Mouse (Mus musculus): Measurements from ENCODE around the gene Aco2. TPM values are rescaled to one million over a fixed set of nuclear protein-coding genes. Genes with fewer than 3 reads are reported as not detected.

Aco2 gene
- polyA plus RNA-seq (2015; fragmentation: Nextera tagmentation; extraction: Ambion mirVana), result 282 and 287 TPM in 2 replicates

DNA sequence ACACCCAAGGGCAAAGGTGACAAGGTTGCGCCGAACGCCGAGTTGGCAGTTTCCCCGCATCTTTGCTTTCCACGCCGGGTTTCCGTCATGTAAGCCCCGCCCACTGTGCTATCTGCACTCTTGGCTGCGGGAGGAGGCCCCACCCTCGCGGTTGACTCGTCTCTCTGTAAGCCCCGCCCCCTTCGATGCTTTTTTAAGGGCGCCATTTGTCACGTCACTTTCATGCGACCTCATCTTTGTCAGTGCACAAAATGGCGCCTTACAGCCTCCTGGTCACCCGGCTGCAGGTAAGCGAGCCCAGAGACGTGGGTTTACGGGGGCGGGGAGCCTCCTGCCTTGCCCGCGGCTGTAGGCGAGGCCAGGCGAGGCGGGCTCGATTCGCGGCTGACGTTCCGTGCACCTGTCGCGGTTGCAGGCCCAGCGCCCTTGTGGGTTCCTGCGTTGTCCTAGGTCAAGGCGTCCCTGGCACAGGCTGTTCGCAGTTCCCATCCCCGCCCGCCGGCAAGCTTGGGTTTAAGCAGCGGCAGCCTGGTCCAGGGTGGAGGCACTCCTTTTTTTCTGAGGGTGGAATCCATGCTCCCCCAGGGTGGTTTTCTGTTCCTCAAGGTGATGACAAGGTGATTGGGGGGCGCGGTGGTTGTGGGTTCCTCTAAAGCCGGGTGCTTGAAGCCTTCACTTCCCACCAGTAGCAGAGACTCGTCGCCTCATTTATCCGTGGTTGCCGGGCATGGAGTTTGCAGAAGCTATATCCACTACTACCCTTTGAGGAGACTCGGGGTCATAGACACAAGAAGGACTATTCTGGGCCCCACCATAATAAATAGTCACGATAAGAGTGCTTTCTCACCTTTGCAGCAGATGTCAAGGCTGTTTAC is at the start of gene Aco2:
TSS of gene Aco2 (plus strand) at position 48 of the 875 bp plus-strand sequence.
- Histone ChIP-seq H3K4me2 (peak within 1 kb of the TSS; percentile 73), H3K36me3 (peaks cover 31% of the 10 kb centered on the region), H3K4me3 (peak within 1 kb of the TSS; percentile 87), H3K4me1 (replicated peaks) (peaks cover 39% of the 10 kb centered on the region), H3K9me3 (no peaks in the 10 kb centered on the region), H3K27me3 (no peaks in the 10 kb centered on the region), H3K9ac (peak within 1 kb of the TSS; percentile 88), H3K27ac (replicated peaks) (peak within 1 kb of the TSS; percentile 98)
- WGBS, result under 1% methylated on average over 53 of the region's 53 CpGs
- peak; percentile 82 for ATAC-seq (ENCODE audit: low FRiP score, low read depth)

- Histone ChIP-seq H3K4me2 (no peak overlapping the region), H3K36me3 (peaks cover 71% of the 10 kb centered on the region), H3K9ac (no peak overlapping the region), H3K9me3 (no peaks in the 10 kb centered on the region), H3K27ac (replicated peaks) (no peak overlapping the region), H3K4me1 (replicated peaks) (no peaks in the 10 kb centered on the region), H3K27me3 (no peaks in the 10 kb centered on the region), H3K4me3 (no peak overlapping the region)
- whole genome bisulfite sequencing, result 90% methylated on average over 3 of the region's 3 CpGs
- ATAC-seq (ENCODE audit: low FRiP score, low read depth), result no peak
Measured at GRCm38 (mm10) chr15:81822631-81823030, 49.5 kb upstream of the Aco2 start.

DNA sequence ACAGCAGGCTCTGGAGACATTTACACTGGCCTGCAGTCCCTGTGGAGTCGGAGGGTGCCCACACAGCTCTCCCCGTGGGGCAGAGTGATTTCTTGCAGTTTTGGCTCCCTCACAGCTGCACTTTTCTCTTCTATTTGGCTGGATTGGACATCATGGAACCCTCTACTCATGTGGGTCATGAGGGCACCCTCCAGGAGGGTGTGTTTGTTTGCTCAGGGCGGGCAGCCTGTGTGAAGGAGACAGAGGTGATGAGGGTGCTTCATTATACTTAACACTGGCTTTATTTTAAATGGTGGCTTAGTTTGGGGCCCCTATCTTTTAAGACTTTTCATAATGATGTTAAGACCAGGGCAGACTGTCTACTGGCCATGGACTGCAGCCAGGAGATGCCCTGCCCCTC is 47.3 kb upstream of the Aco2 start:
- Histone ChIP-seq H3K4me1 (replicated peaks) (no peaks in the 10 kb centered on the region), H3K27me3 (no peaks in the 10 kb centered on the region), H3K4me2 (no peak overlapping the region), H3K36me3 (peaks cover 60% of the 10 kb centered on the region), H3K9me3 (no peaks in the 10 kb centered on the region), H3K4me3 (no peak overlapping the region), H3K9ac (no peak overlapping the region), H3K27ac (replicated peaks) (no peak overlapping the region)
- no peak for ATAC-seq (ENCODE audit: low FRiP score, low read depth)
- WGBS, result 86% methylated on average over 3 of the region's 3 CpGs

- Histone ChIP-seq H3K27ac (replicated peaks) (no peak overlapping the region), H3K4me2 (no peak overlapping the region), H3K9ac (no peak overlapping the region), H3K4me3 (no peak overlapping the region), H3K4me1 (replicated peaks) (peaks cover 8% of the 10 kb centered on the region; the same call in 1 of the 2 replicates), H3K9me3 (no peaks in the 10 kb centered on the region), H3K36me3 (peaks cover 29% of the 10 kb centered on the region), H3K27me3 (no peaks in the 10 kb centered on the region)
- WGBS, result 91% methylated on average over 7 of the region's 7 CpGs
- no peak for ATAC-seq (ENCODE audit: low FRiP score, low read depth)
Measured at GRCm38 (mm10) chr15:81828426-81829207, 43.5 kb upstream of the Aco2 start.

DNA sequence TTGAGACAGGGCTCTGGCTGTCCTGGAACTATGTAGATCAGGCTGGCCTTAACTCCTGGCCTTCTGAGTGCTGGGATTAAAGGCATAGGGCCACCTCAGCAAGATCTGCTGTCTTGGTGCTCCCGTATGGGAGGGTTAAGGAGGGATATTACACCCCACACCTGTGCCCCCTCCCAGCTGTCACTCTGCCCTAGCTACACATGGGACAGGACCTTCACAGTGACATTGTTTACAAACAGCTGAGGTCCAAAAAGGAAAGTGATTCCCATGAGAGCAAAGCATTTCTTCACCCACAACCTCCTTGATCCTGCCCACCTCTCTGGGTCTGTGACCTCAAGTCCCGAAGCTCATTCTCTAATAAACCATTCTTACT is 42.9 kb upstream of the Aco2 start:
- Histone ChIP-seq H3K27ac (replicated peaks) (no peak overlapping the region), H3K36me3 (peaks cover 23% of the 10 kb centered on the region), H3K9ac (no peak overlapping the region), H3K4me3 (no peak overlapping the region), H3K4me2 (no peak overlapping the region), H3K27me3 (no peaks in the 10 kb centered on the region), H3K9me3 (no peaks in the 10 kb centered on the region), H3K4me1 (replicated peaks) (peaks cover 8% of the 10 kb centered on the region; the same call in 1 of the 2 replicates)
- ATAC-seq (ENCODE audit: low FRiP score, low read depth), result no peak
- WGBS, result 68% methylated on average over 2 of the region's 2 CpGs

- Histone ChIP-seq H3K9ac (no peak overlapping the region), H3K4me3 (no peak overlapping the region), H3K4me1 (replicated peaks) (peaks cover 8% of the 10 kb centered on the region; the same call in 1 of the 2 replicates), H3K27ac (replicated peaks) (no peak overlapping the region), H3K9me3 (no peaks in the 10 kb centered on the region), H3K36me3 (peaks cover 13% of the 10 kb centered on the region), H3K27me3 (no peaks in the 10 kb centered on the region), H3K4me2 (no peak overlapping the region)
- ATAC-seq (ENCODE audit: low FRiP score, low read depth), result no peak
- WGBS, result 94% methylated on average over 4 of the region's 4 CpGs
Measured at GRCm38 (mm10) chr15:81830530-81830929, 41.6 kb upstream of the Aco2 start.

GRCm38 (mm10) chr15:81831136-81831825 is 40.8 kb upstream of the Aco2 start:
- Histone ChIP-seq H3K27me3 (no peaks in the 10 kb centered on the region), H3K36me3 (peaks cover 7% of the 10 kb centered on the region), H3K27ac (replicated peaks) (0 out of 2 replicates have a peak overlapping the region, but pooled peaks have one; percentile 3), H3K4me1 (replicated peaks) (peaks cover 12% of the 10 kb centered on the region), H3K9ac (no peak overlapping the region), H3K4me3 (no peak overlapping the region), H3K4me2 (peak overlapping the region; percentile 13), H3K9me3 (no peaks in the 10 kb centered on the region)
- peak; percentile 88 for ATAC-seq (ENCODE audit: low FRiP score, low read depth)
- WGBS, result 15% methylated on average over 24 of the region's 24 CpGs

GRCm38 (mm10) chr15:81832219-81832618 is 39.9 kb upstream of the Aco2 start:
- no peak overlapping the region for H3K9ac ChIP-seq
- no peak overlapping the region for H3K4me2 ChIP-seq
- H3K9me3 ChIP-seq, result no peaks in the 10 kb centered on the region
- H3K36me3 ChIP-seq, result peaks cover 7% of the 10 kb centered on the region
- no peak overlapping the region for H3K4me3 ChIP-seq
- 0 out of 2 replicates have a peak, but pooled peaks cover 4% of the 10 kb centered on the region for H3K27me3 ChIP-seq
- 93% methylated on average over 3 of the region's 3 CpGs for WGBS
- peaks cover 17% of the 10 kb centered on the region for H3K4me1 ChIP-seq (replicated peaks)
- no peak overlapping the region for H3K27ac ChIP-seq (replicated peaks)
- ATAC-seq (ENCODE audit: low FRiP score, low read depth), result no peak

DNA sequence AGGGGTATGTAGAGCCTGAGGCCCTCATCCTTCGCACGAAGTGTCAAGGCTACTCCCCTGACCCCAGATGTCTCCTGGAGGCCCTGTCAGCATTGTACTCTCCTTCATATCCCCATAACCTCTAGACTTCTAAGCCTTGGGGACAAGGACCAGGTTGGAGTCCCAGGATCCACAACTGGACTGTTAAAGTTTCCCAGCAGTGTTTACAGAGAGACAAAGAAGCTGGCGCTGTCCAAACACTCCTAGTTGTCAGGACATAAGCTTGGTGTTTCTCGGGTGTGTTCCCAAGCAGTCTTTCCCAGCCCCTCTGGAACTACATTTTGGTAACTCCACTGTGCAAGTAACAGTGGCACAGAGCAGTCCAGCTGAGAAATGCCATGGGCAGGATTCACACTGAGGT is 38.6 kb upstream of the Aco2 start:
- H3K4me1 ChIP-seq (replicated peaks), result peaks cover 17% of the 10 kb centered on the region
- peaks cover 3% of the 10 kb centered on the region for H3K36me3 ChIP-seq
- no peak overlapping the region for H3K4me2 ChIP-seq
- 0 out of 2 replicates have a peak, but pooled peaks cover 4% of the 10 kb centered on the region for H3K27me3 ChIP-seq
- no peak for ATAC-seq (ENCODE audit: low FRiP score, low read depth)
- H3K4me3 ChIP-seq, result no peak overlapping the region
- WGBS, result 85% methylated on average over 4 of the region's 4 CpGs
- H3K9ac ChIP-seq, result no peak overlapping the region
- H3K9me3 ChIP-seq, result no peaks in the 10 kb centered on the region
- no peak overlapping the region for H3K27ac ChIP-seq (replicated peaks)

- Histone ChIP-seq H3K9ac (no peak overlapping the region), H3K4me2 (no peak overlapping the region), H3K27ac (replicated peaks) (no peak overlapping the region), H3K4me1 (replicated peaks) (peaks cover 21% of the 10 kb centered on the region), H3K4me3 (no peak overlapping the region), H3K27me3 (0 out of 2 replicates have a peak, but pooled peaks cover 4% of the 10 kb centered on the region), H3K9me3 (no peaks in the 10 kb centered on the region), H3K36me3 (no peaks in the 10 kb centered on the region)
- 57% methylated on average over 3 of the region's 3 CpGs for WGBS
- no peak for ATAC-seq (ENCODE audit: low FRiP score, low read depth)
Measured at GRCm38 (mm10) chr15:81834171-81834841, 37.8 kb upstream of the Aco2 start.

Data from hindbrain, embryonic 15.5 days (tissue).